Mouse (Mus musculus) hindbrain, embryonic 10.5 days (tissue): Measurements from ENCODE around the gene Plcg1. TPM values are rescaled to one million over a fixed set of nuclear protein-coding genes. Genes with fewer than 3 reads are reported as not detected.

Source experiments
- DNase-seq: peaks from one replicate; pipeline ENCODE4 v3.0.0-alpha.2; 2017; ENCODE audit warnings: low spot score
- H3K27ac ChIP-seq: fragments of 300-500 bp; sonication (generic); 2 replicates; pipeline ENCODE4 v1.5.1; 2016; ENCODE audit warnings: mild to moderate bottlenecking, moderate library complexity
- H3K27me3 ChIP-seq: fragments of 300-500 bp; sonication (generic); 2 replicates; pipeline ENCODE4 v1.6.1; 2016; ENCODE audit warnings: mild to moderate bottlenecking; ENCODE audit not compliant: poor library complexity, insufficient read depth, severe bottlenecking
- H3K36me3 ChIP-seq: fragments of 300-500 bp; sonication (generic); 2 replicates; pipeline ENCODE4 v1.6.1; 2016; ENCODE audit warnings: mild to moderate bottlenecking, moderate library complexity
- H3K4me1 ChIP-seq: fragments of 300-500 bp; sonication (generic); replicated peaks from 2 replicates; pipeline ENCODE4 v1.6.1; 2016; ENCODE audit warnings: mild to moderate bottlenecking
- H3K4me3 ChIP-seq: fragments of 300-500 bp; sonication (generic); 2 replicates; pipeline ENCODE4 v1.5.1; 2016; ENCODE audit warnings: mild to moderate bottlenecking, moderate library complexity
- H3K9me3 ChIP-seq: fragments of 300-500 bp; sonication (generic); 2 replicates; pipeline ENCODE4 v1.6.1; 2016; ENCODE audit warnings: mild to moderate bottlenecking, moderate library complexity
- WGBS: fragments of 180-500 bp; shearing (Covaris S2); methylation state at CpG from one replicate; pipeline ENCODE4 v1.1.7; 2016; 5-methylcytosine and 5-hydroxymethylcytosine counted together
- polyA plus RNA-seq: library from polyadenylated mRNA; unstranded; fragments of >200 nt; fragmentation: Nextera tagmentation; extraction: Ambion mirVana; gene quantifications from 2 replicates; pipeline ENCODE4 v1.2.1, GENCODE M21; 2016

Plcg1 gene
- polyA plus RNA-seq, 1 experiment from 2014 or later: 78.0 TPM

DNA sequence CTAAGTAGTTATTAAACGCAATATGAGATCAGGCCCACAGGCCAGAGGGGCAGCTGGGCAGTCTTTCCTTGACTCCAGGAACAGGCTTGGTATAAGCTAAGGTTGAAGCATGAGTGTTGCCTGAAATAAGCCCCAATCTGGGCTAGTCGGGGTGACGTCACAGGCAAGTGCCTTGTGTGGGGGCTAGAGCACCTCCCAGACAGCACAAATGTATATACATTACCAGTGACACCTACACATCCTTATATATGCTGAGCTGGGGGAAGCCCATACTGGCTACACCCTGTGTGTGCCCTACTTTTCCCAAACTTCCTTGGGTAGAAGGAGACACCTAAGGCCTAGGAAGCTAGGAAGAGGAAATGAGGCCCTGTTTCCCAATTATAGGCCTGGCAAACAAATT is 2.1 kb upstream of the Plcg1 start:
- H3K27me3 ChIP-seq: peaks cover 4% of the 10 kb centered on the region; the same call in 1 of the 2 replicates
- 93% methylated on average over 3 of the region's 3 CpGs for WGBS
- H3K27ac ChIP-seq: no peak overlapping the region
- H3K4me1 ChIP-seq: peaks cover 35% of the 10 kb centered on the region
- no peak overlapping the region for H3K4me3 ChIP-seq
- H3K36me3 ChIP-seq: peaks cover 28% of the 10 kb centered on the region
- DNase-seq: no peak
- H3K9me3 ChIP-seq: no peaks in the 10 kb centered on the region

DNA sequence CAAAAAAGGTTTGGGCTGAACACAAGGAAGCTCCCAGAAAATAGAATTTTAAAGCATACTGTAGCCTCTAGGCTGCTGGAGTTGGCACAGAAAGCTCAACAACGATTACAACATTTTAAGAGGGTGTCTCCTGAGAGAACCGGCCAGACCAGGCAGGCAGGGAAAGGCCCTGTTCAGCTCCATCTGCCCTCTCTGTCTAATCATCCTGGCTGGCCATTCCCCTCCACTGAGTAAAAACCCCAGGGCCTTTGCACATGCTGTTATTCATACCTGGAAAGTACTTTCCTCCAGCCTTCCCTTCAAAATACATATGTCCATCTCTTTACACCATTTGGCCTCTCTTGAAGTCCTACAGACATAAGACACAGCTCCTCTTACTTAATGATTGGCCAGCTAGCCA is 1.7 kb upstream of the Plcg1 start:
- no peak for DNase-seq
- peaks cover 40% of the 10 kb centered on the region for H3K4me1 ChIP-seq
- WGBS: 83% methylated on average over 2 of the region's 2 CpGs
- H3K27ac ChIP-seq: no peak overlapping the region
- H3K9me3 ChIP-seq: no peaks in the 10 kb centered on the region
- no peak overlapping the region for H3K4me3 ChIP-seq
- H3K36me3 ChIP-seq: peaks cover 28% of the 10 kb centered on the region
- peaks cover 4% of the 10 kb centered on the region; the same call in 1 of the 2 replicates for H3K27me3 ChIP-seq

DNA sequence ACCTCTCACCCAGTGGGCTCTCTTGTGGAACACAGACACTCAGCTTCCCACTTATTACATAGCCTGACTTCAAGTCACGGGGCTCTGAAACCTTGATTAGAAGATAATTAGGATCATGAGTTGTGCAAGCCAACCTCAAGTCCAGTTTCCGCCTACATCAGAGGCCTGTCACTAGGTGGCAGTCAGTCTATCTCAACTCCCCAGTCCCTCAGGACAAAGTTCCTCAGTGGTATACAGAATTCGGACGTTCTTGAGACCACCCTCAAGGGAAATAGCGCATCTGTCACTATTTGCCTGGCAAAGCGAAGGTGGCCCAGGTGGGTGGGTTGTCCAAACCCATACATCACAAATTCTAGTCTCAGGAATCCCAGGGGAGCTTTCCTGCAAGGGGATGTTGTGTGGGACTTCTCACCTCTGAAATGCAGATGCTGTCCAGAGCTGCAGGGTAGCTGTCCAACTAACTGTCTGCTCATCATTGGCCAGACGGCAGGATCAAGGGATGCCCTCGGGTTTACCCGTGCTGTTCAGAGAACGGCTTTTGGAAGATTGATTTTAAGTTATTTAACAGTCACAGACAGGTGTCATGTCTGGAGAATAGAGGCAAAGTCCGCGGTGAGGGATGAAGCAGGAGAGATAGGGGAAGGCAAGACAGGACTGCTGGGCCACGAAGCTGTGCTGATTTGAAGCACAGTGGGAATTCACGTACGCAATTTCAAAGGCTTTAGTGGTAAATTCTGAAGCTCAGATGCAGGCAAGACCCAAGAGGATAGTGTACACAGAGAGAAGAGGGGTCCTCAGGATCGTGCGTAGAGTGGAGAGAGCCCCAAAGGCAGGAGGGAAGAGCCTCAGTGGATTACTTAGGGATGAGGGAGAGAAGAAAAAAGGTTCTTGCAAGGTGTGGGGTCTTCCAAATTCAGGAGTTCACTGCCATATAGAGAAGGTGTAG is 976 bp upstream of the Plcg1 start:
- Histone ChIP-seq H3K27ac (peak overlapping the region; percentile 100; the same call in 1 of the 2 replicates), H3K27me3 (peaks cover 4% of the 10 kb centered on the region; the same call in 1 of the 2 replicates), H3K4me3 (peak overlapping the region; percentile 91), H3K9me3 (no peaks in the 10 kb centered on the region), H3K4me1 (peaks cover 47% of the 10 kb centered on the region), H3K36me3 (peaks cover 28% of the 10 kb centered on the region)
- DNase-seq: no peak
- 39% methylated on average over 17 of the region's 17 CpGs for WGBS

DNA sequence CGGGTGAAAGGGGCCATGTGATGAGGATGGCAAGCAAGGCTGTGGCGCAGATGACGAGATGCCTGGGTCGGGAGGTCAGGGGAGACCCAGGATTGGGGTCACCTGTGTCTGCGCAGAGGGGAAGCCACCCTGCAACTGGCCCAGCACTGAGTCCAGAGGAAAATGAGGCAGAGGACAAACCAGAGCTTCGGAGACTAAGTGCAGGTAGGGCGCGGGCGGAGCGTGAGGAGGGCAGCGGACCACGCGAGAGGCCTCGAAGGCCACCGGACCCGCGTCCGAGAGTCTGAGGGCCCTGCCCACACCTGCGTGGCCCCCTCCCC is 343 bp upstream of the Plcg1 start:
- Histone ChIP-seq H3K27ac (peak overlapping the region; percentile 100), H3K9me3 (no peaks in the 10 kb centered on the region), H3K36me3 (peaks cover 28% of the 10 kb centered on the region), H3K4me1 (peaks cover 52% of the 10 kb centered on the region), H3K27me3 (peaks cover 4% of the 10 kb centered on the region; the same call in 1 of the 2 replicates), H3K4me3 (peak overlapping the region; percentile 91)
- no peak for DNase-seq
- WGBS: 6% methylated on average over 19 of the region's 19 CpGs

DNA sequence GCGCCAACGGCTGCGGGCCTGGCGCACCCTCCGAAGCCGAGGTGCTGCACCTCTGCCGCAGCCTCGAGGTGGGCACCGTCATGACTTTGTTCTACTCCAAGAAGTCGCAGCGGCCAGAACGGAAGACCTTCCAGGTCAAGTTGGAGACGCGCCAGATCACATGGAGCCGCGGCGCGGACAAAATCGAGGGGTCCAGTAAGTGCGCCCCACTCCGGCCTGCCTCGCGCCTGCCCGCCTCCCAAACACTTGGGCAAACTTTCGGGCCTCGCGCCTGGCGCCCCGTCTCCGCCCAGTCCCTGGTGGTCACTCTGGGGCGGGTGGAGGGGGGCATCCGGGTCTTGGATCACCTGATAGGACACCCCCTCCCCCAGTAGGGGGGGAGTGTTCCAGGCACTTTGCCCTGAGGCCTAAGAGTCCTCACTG is 750 bp downstream of the Plcg1 start:
- Histone ChIP-seq H3K4me1 (peaks cover 57% of the 10 kb centered on the region), H3K4me3 (peak overlapping the region; percentile 91), H3K27me3 (peaks cover 4% of the 10 kb centered on the region; the same call in 1 of the 2 replicates), H3K9me3 (no peaks in the 10 kb centered on the region), H3K27ac (peak overlapping the region; percentile 100), H3K36me3 (peaks cover 34% of the 10 kb centered on the region)
- DNase-seq: peak; percentile 76
- WGBS: under 1% methylated on average over 32 of the region's 32 CpGs

DNA sequence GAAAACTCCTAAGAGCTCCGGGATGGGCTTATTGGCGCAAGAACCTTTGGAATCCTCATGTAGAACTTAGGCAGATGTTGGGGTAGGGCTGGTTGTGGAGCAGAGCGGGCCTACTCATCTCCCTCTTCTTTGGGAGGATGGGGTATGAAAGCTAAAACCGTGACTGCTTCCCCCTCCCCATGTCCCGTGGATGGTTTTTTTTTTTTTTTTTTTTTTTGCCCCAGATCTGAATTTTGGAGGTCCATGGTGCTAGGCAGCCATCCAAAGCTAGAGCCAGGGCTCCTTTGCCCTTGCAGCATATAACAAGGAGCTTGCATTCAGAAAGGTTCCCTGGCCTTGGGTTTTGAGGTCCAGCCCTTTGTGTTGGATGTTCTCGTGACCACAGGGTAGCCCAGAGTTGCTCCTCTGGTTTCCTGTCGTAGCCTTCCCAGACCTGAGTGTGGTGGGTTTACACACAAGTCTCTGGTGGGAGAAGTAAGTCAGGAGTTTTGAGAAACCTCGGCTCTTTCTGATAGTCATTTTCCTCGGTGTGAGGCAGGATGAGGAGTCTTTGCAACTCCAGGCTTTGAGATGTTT is 1.4 kb downstream of the Plcg1 start:
- no peak for DNase-seq
- Histone ChIP-seq H3K9me3 (no peaks in the 10 kb centered on the region), H3K4me1 (peaks cover 57% of the 10 kb centered on the region), H3K4me3 (peak overlapping the region; percentile 91), H3K27me3 (peaks cover 4% of the 10 kb centered on the region; the same call in 1 of the 2 replicates), H3K36me3 (peaks cover 40% of the 10 kb centered on the region), H3K27ac (peak overlapping the region; percentile 100)
- 49% methylated on average over 9 of the region's 9 CpGs for WGBS

DNA sequence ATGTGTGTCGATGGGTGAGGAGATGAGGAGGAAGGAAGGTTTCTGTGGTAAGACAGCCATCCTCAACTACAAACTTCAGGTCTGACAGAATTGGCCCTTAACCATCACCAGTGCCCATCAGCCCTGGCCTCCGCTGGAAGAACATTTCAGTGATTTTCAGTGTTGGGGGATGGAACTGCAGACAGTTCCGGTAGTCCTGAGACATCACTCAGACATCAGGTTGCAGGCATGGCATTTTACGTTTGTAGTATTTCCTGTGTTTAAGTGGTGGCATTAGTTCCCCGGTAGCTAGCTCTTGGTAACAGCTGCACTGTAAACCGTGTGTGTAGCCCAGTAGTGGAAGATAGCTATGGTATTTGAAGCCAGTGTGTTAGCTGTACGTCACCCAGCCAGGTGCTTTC is 2.0 kb downstream of the Plcg1 start:
- Histone ChIP-seq H3K4me3 (peak overlapping the region; percentile 91), H3K9me3 (no peaks in the 10 kb centered on the region), H3K27ac (no peak overlapping the region; the same call in 1 of the 2 replicates), H3K36me3 (peaks cover 46% of the 10 kb centered on the region), H3K4me1 (peaks cover 58% of the 10 kb centered on the region), H3K27me3 (peaks cover 4% of the 10 kb centered on the region; the same call in 1 of the 2 replicates)
- WGBS: 81% methylated on average over 7 of the region's 7 CpGs
- DNase-seq: no peak

DNA sequence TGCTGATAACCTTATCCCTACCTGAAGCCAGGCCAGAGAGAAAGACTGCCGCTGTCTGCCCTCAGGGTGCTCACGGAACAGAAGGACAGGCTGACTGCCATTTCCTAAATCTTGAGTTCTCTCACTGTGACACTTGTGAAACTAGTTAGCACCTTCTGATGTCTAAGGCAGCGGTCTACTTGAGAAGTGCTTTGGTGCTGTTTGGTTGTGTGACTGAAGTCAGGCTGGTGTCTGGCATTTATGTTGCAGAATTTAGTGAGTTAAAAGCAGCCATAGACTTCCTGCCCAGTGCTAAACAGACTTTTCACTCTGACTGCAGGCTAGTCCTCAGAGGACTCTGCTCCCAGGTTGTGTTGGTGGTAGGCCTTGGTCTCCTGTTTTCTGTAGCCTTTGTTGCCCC is 3.2 kb downstream of the Plcg1 start:
- WGBS: 93% methylated on average over 3 of the region's 3 CpGs
- peaks cover 68% of the 10 kb centered on the region for H3K4me1 ChIP-seq

DNA sequence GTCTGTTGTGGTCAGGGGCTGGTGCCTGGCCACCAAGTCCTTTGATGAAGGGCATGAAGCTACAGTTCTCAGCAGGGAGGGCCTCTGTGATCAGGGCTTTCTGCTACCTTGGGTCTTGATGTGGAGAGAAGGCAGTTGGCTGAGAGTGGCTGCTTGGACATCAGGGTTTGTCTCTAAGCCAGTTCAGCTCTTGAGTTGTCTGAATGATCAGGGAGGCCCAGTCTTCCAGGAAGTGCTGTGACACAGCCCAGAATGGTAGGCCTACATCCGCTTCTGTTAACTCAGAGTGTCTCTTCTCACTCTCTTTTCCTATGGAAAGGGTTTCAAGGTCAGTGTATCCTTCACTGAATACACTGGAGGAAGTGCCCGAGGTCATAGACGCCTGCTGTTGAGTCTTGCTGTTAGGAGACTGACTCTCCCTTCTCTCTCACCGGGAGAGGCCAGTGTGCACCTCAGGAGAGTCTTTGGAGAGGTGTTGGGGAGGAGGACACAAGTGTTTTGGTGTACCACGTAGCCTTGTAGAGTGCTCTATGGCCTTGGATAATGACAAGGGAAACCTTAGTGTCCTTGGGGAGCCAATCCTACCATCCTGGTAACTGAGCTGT is 4.7 kb downstream of the Plcg1 start:
- H3K9me3 ChIP-seq: no peaks in the 10 kb centered on the region
- 90% methylated on average over 5 of the region's 5 CpGs for WGBS
- H3K27me3 ChIP-seq: no peaks in the 10 kb centered on the region; the same call in 1 of the 2 replicates
- H3K36me3 ChIP-seq: peaks cover 73% of the 10 kb centered on the region
- no peak overlapping the region for H3K4me3 ChIP-seq
- H3K27ac ChIP-seq: no peak overlapping the region
- peaks cover 71% of the 10 kb centered on the region for H3K4me1 ChIP-seq
- no peak for DNase-seq

More for the DNA sequence above, 3.2 kb downstream of the Plcg1 start:
- no peak overlapping the region for H3K27ac ChIP-seq
- H3K9me3 ChIP-seq: no peaks in the 10 kb centered on the region
- no peak for DNase-seq
- H3K36me3 ChIP-seq: peaks cover 58% of the 10 kb centered on the region
- peaks cover 4% of the 10 kb centered on the region; the same call in 1 of the 2 replicates for H3K27me3 ChIP-seq
- H3K4me3 ChIP-seq: peak overlapping the region; percentile 91; the same call in 1 of the 2 replicates

DNA sequence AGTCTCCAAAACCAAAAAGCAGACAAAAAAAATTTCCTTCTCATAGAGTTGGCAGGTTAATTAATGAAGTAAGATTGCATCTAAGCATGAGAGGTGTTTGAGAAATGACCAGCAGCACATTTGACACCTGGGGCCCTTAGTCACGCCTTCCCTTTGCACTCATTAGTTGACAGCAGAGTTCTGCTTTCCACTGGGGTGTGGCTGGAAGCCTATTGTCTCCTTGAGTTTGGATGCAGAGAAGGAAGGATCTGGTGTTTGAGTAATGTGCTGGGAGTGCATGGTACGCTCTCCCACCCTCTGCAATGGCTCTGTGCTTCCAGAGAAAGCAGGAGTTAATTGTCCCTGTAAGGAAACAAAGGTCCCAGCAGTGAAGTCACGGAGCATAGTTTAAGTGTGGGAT is 5.4 kb downstream of the Plcg1 start:
- peaks cover 80% of the 10 kb centered on the region for H3K36me3 ChIP-seq
- peaks cover 74% of the 10 kb centered on the region for H3K4me1 ChIP-seq
- no peak overlapping the region for H3K27ac ChIP-seq
- H3K27me3 ChIP-seq: no peaks in the 10 kb centered on the region
- H3K9me3 ChIP-seq: no peaks in the 10 kb centered on the region
- H3K4me3 ChIP-seq: no peak overlapping the region
- 90% methylated on average over 3 of the region's 3 CpGs for WGBS
- no peak for DNase-seq

DNA sequence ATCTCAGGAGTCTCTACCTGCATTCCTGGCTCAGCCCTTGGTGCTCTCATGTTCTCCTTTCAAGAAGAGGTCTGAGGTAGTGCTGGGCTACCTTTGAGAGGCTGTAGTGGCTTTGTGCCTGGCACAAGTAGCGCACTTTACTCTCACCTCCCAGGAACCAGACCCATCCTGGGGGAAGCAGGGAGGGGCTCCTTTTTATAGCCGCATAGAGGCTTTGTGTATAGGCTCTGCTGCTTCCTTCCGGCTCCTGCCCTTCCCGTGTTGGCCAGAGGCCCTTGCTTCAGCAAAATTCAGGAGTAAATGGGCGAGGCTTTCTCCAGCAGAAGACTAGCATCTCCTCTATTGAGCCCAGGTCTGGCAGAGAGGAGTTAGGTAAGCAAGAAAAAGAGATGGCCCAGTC is 7.3 kb downstream of the Plcg1 start:
- H3K9me3 ChIP-seq: no peaks in the 10 kb centered on the region
- H3K27me3 ChIP-seq: no peaks in the 10 kb centered on the region
- H3K4me3 ChIP-seq: no peak overlapping the region
- H3K27ac ChIP-seq: no peak overlapping the region
- DNase-seq: no peak
- peaks cover 94% of the 10 kb centered on the region for H3K36me3 ChIP-seq
- peaks cover 73% of the 10 kb centered on the region for H3K4me1 ChIP-seq
- WGBS: 85% methylated on average over 5 of the region's 5 CpGs

DNA sequence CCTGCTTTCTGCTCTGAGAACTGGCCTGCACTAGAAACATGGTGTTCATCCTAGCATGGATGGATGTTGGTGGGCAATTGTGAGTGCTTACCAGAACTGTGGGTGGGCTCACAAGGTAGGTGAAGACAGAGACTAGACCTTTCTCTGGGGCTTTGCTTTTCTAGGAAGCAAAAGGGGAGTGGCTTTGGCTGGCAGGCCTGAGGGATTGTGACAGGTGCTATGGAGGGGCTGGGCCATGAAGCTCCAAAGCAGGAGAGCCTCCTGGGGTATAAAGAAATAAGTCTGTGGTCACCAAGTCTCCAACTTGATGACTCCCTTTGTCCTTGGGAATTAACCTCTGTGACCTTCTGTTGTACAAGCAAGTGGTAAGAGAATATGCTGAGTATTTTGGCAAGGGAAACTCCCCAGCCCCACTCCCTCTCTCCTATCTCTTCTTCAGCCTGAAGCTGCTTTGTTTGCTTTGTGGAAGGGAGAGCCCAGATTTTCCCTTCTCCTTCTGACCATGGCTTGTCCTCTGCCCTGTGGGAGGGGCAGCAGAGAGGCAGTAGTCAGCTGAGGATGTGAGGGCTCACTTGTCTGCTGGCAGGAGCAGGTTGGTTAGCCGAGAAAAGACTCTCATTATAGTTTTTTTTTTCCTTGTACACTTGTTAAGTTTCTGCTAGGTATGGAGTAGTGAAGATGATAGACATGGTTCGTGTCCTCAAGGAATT is 8.7 kb downstream of the Plcg1 start:
- Histone ChIP-seq H3K9me3 (no peaks in the 10 kb centered on the region), H3K4me3 (no peak overlapping the region), H3K27me3 (no peaks in the 10 kb centered on the region), H3K36me3 (peaks cover 83% of the 10 kb centered on the region), H3K27ac (peak overlapping the region; percentile 26; the same call in 1 of the 2 replicates), H3K4me1 (peaks cover 61% of the 10 kb centered on the region)
- 57% methylated on average over 2 of the region's 2 CpGs for WGBS
- no peak for DNase-seq
